Mouse (Mus musculus) left cerebral cortex, postnatal 25 days (tissue): Measurements from ENCODE around the gene Tnfsf12. TPM values are rescaled to one million over a fixed set of nuclear protein-coding genes. Genes with fewer than 3 reads are reported as not detected.
"Not testable (repeated sequence)": the region's sequence is repeated elsewhere in the genome, so short reads cannot be mapped to it uniquely, and the experiment has no call there.

Experiments used
- DNase-seq, 2 experiments: peaks; one replicate each; pipeline ENCODE4 v3.0.0; 2022; ENCODE audit warnings: low spot score in 2 of 2, mixed read lengths in 1 of 2
- intact Hi-C: fragments of 180-260 bp; cut with DNase I; formaldehyde crosslinking; loops from one replicate; pipeline ENCODE4 v1.15.1; 2025
- total RNA-seq, 2 experiments: library from RNA; stranded (reverse); gene quantifications; 2 replicates each; pipeline ENCODE4 v1.2.3; 2021

Gene Tnfsf12
- total RNA-seq: 1 to 10 TPM; 8.6 to 8.9 TPM

DNA sequence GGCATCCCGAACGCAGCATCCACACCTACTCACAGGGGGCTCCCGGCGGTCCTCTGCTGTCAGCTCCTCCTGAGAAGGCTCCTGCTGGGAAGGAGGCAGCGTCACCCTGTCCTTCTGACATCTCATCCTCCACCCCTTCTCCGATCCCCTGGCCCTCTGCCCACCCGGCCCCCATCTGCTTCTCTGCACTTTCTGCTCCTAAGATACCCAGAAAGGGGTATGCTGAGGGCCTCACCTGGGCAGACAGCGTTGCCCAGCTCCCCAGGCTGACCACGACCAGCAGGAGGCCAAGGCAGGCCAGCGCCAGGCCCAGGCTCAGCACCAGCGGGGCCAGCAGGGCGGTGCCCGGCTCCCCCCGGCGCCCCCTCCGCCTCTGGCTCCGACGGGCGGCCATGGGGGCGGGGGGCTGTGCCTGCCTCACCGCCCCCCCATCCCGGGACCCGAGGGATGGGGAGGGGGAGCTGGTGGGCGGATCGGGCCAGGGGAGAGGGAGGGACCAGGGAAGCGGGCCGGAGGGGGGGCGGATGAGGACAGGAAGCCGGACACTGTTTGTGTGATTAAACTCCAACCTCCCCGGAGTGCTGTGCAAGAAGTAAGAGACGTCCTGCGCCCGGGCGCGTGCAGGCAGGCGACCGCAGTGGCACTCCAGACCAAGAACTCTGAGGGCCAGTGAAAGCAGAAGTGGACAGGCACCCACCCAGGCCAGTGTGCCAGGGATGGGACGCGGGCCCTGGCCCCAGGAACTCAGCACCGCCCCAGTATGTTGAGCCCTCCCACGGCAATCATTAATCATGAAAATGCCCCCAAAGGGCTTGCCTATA, at the start of gene Tnfsf12, which contains the start of gene Tnfsfm13:
Gene Tnfsf12 (minus strand): TSS at position 489 of the 821 bp plus-strand sequence.
Gene Tnfsfm13 (minus strand): TSS at position 738 of the 821 bp plus-strand sequence.
- intact Hi-C loops: no loop called here
- DNase-seq: peak; percentile 23 to 49

DNA sequence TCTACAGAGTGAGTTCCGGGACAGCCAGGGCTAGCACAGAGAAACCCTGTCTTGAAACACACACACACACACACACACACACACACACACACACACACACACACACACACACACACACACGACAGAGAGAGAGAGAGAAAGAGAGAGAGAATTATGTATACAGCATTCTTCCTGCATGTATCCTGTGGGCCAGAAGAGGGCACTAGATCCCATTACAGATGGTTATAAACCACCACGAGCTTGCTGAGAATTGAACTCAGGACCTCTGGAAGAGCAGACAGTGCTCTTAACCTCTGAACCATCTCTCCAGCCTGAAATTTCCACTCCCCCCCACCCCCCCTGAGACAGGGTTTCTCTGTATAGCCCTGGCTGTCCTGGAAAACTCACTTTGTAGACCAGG, 35.8 kb upstream of the Tnfsf12 start:
- intact Hi-C loops, DNase-seq: not testable (repeated sequence)

- intact Hi-C loops: no loop called here
These were observed 33.4 kb upstream of the Tnfsf12 start for GRCm38 (mm10) chr11:69729063-69729462.

DNA sequence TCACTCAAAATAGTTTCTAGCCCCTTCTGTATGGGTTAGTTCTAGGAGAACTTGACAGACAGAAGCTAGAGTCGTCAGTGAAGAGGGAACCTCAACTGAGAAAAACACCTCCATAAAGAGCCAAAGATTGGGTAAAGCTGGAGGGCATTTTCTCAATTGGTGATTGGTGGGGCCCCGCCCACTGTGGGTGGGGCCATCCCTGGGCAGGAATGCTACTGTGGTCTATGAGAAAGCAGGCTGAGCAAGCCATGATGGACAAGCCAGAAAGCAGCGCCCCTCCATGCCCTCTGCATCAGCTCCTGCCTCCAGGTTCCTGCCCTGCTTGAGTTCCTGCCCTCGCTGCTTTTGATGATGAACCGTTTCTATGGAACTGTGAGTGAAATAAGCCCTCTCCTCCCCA, 30.3 kb upstream of the Tnfsf12 start:
- intact Hi-C loops: no loop called here
- no peak for DNase-seq

More at GRCm38 (mm10) chr11:69729063-69729462, 33.4 kb upstream of the Tnfsf12 start:
- no peak for DNase-seq

DNA sequence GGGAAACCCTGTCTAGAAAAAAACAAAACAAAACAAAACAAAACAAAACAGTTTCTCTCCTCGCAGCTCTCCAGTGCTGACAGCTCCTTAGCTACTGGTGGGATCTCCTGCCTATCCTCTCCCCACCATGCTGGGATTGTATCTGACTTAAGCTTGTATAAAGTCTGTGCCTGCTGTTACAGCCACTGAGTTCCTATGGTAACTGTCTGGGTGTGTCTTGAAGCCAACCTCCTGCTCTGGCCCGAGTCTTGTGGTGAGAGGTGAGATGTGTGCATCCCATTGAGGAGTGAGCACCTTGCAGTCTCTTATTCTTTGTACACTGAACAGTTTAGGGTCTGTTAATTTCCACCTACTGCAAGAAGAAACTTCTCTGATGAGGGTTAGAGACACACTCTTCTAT, 27.4 kb upstream of the Tnfsf12 start:
- DNase-seq: no peak
- intact Hi-C loops: no loop called here

GRCm38 (mm10) chr11:69720852-69721251, 25.2 kb upstream of the Tnfsf12 start:
- no peak for DNase-seq
- intact Hi-C loops: no loop called here

- intact Hi-C loops: no loop called here
- no peak for DNase-seq
These were observed 23.8 kb upstream of the Tnfsf12 start for GRCm38 (mm10) chr11:69719423-69719822.

- no peak for DNase-seq
- intact Hi-C loops: no loop called here
These were observed 23.0 kb upstream of the Tnfsf12 start for GRCm38 (mm10) chr11:69718661-69719060.

DNA sequence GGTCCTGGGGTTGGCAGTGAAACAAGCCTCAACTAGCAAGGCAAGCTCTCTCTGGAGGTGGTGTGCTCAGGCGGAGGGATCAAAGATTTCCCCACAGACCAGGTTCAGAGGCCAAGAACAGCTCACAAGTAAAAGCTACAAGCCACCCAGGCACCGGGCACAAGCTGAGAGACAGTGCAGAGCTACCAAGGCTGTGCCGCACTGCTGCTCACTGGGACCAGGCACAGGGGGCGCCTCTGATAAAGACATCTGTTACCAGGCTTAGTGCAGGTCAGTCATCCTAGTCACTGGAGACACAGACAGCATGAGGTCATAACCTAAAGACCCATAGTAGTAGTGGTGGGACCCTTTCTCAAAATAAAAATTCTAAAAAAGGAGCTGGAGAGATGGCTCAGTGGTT, 21.3 kb upstream of the Tnfsf12 start:
- DNase-seq: no peak
- intact Hi-C loops: no loop called here

DNA sequence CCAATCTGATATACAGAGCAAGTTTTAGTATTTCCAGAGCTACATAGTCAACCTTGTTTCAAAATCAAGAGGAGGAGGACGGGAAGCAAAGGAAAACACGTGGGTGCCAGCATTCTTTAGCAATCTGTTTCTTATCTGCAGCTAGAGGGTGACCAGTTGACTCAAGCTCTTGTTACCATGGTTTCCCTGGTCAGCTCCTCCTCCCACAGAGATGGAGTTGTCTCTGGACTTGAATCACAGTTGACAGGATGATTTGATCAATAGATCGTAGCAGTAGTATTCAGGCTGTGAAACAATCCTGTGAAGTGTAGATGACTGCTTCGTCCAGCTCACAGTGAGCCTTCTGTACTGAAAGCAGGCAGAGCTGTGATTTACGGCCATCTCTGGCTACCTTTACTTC, 20.3 kb upstream of the Tnfsf12 start:
- intact Hi-C loops: no loop called here

DNA sequence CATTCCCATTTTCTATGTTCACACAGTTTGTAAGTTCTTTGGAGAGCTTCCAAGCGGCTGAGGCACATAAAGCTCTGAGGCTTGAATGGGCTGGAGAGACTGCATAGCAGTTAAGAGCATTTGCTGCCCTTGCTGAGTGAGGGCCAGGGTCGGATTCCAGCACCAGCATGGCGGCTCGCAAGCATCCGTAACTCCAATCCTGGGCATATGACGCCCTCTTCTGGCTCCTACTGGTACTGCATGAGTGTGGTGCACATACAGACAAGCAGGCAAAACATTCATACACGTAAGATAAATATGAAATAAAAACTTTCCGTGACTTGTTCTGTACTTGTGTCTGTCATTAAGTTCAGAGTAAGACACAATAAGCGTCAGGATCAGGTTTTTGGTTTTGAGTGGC, 19.8 kb upstream of the Tnfsf12 start:
- DNase-seq: no peak
- intact Hi-C loops: no loop called here

More for the DNA sequence above, 20.3 kb upstream of the Tnfsf12 start:
- peak; percentile 15 to 54 for DNase-seq

DNA sequence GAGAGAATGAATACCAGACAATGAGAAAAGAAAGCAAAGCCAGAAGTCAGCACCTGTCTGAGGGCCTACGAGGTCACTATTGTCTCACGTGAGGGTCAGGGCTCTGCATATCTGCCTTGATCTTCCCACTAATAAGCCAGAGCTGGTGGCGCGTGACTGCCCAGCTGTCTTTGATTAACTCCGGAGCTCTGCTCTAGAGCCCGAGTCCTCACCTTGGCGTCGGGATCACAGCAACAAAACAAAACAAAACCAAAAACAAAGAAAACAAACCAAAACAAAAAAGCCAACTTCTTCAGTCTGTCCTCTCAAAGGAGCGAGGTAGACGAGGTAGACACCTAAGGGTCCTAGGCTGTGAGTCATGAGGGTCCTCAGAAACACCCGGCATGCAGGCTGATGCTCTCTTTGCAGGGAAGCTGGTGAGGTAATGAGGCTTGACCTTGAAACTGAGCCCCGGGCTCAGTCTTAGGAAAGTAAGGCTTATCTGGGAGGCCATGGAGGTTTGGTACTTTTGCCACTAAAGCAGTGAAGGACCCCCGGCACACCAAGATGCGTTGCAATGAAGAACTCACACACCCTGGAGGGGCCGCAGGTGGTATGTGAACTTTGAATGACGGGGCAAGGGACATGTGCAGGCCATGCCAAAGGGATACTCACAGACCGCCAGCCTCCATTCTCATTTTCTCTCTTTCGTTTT, 19.1 kb upstream of the Tnfsf12 start:
- intact Hi-C loops: no loop called here
- no peak for DNase-seq

GRCm38 (mm10) chr11:69712954-69713672, 17.5 kb upstream of the Tnfsf12 start:
- intact Hi-C loops: no loop called here
- no peak for DNase-seq

- DNase-seq: no peak
- intact Hi-C loops: no loop called here
These were observed 15.4 kb upstream of the Tnfsf12 start for GRCm38 (mm10) chr11:69711082-69711481.

DNA sequence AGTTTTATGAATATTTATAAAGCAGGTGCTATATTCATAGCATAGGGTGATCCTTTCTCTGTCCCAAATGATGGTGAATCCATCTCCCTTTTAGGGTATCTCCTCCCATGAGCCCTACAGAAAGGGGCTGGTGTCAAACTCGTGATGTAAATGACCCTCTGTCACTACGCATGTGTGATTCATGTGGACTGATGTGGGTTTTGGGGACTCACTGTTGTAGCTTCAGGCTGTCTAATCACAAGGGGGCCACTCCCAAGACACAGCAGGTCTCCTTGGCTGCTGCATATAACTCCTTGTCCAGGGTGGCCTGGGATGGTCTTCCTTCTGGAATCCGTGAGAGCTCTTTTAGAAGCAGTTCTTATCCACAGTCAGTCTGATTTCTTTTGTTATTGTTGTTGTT, 14.8 kb upstream of the Tnfsf12 start:
- DNase-seq: no peak
- intact Hi-C loops: no loop called here

DNA sequence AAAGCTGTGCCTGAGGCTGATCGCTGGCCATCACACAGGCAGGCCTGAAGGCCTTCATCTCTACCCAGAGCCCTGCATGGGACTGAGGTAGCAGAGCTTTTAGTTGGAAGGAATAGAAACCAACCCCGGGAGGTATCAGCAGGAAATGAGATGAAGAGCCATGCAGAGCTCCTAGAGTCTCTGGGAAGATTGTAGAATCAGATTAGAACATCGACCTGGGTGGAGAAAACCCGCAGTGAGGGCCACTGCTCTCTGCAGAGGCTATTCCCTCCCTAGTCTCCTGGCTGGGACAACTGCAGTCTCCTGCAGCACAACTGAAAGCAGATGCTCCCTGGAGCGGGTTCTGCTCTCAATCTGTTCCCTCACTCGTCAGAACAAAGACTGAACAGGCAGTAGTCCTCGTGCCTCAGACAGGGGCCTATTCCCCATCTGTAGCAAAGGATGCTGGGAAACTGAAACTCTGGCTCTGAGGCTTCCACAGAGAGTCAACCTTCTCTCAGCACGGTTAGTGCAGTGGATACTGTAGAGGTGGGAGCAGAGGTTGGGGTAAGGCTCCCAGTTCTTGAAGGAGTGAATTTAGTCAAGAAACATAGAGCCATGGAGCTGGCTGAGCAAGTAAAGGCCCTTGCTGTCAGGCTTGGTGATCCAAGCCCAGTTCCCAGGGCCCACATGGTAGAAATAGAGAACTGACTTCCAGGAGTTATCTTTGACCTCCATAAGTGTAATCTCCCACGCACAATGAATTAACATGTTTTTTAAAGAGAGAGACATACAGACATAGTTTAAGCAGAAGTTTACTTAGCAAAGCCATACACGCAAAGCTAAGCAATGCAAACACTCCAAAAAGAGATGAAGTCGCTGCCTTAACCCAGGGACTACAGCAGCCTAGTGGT, 14.2 kb upstream of the Tnfsf12 start:
- intact Hi-C loops: no loop called here
- no peak for DNase-seq

GRCm38 (mm10) chr11:69708614-69709265, 13.1 kb upstream of the Tnfsf12 start:
- DNase-seq: no peak
- intact Hi-C loops: no loop called here

GRCm38 (mm10) chr11:69707873-69708381, 12.3 kb upstream of the Tnfsf12 start:
- intact Hi-C loops: no loop called here
- DNase-seq: no peak

GRCm38 (mm10) chr11:69707480-69707847, 11.8 kb upstream of the Tnfsf12 start:
- intact Hi-C loops: no loop called here
- DNase-seq: no peak
